ENCODE assay signal across 8 mouse cellular contexts in genomic region chr16:45407645-45408400, GRCm38 (mm10). TPM values are rescaled to one million over a fixed set of nuclear protein-coding genes. Genes with fewer than 3 reads are reported as not detected.
DNase-seq lines count a peak whose midpoint lies in the region; ATAC-seq and TF ChIP-seq lines count a peak whose summit lies in the region.

No protein-coding gene starts in this region.

- peak; percentile 70 for DNase-seq in heart, adult 11 months
- no peak for DNase-seq in heart, postnatal 25 days (ENCODE audit: low spot score)
- DNase-seq in CD4-positive helper T cell, adult 2 months (ENCODE audit: low read depth, low spot score) = peak; percentile 22
- DNase-seq in heart, postnatal 0 days (ENCODE audit: low spot score) = no peak
- no peak for DNase-seq in midbrain, embryonic 10.5 days (ENCODE audit: low spot score)
- no peak for DNase-seq in embryo, embryonic 11 days
- no peak for DNase-seq in frontal cortex, postnatal 14 days (ENCODE audit: low spot score in 2 of 2)
- no peak for DNase-seq in frontal cortex, adult 2 months (ENCODE audit: extremely low spot score in 1 of 2, low spot score in 1 of 2)

- peak overlapping the region; percentile 55 for H3K4me3 ChIP-seq in heart, postnatal 0 days (ENCODE audit: low read depth, low read length)
- H3K4me3 ChIP-seq in midbrain, embryonic 10.5 days = peak overlapping the region; percentile 66

- TF ChIP-seq CTCF in heart, postnatal 0 days (IDR thresholded peaks at IDR 0.05; ENCODE audit: low read depth) = no peak

- H3K36me3 ChIP-seq in heart, postnatal 0 days (replicated peaks; ENCODE audit: control insufficient read depth, insufficient read depth, low read length) = no peaks in the 10 kb centered on the region
- no peaks in the 10 kb centered on the region for H3K36me3 ChIP-seq in midbrain, embryonic 10.5 days

- no peaks in the 10 kb centered on the region for H3K27me3 ChIP-seq in heart, postnatal 0 days (ENCODE audit: control insufficient read depth, insufficient read depth, low read length)
- 0 out of 2 replicates have a peak, but pooled peaks cover 6% of the 10 kb centered on the region for H3K27me3 ChIP-seq in midbrain, embryonic 10.5 days (ENCODE audit: low read depth, poor library complexity, severe bottlenecking)

- TF ChIP-seq EP300 in heart, postnatal 0 days (IDR thresholded peaks at IDR 0.05; ENCODE audit: low read depth) = no peak

- peak overlapping the region; percentile 68 for H3K27ac ChIP-seq in heart, postnatal 0 days (ENCODE audit: low read depth)
- H3K27ac ChIP-seq in midbrain, embryonic 10.5 days (replicated peaks) = peak overlapping the region; percentile 83

- H3K9me3 ChIP-seq in heart, postnatal 0 days (replicated peaks; ENCODE audit: control insufficient read depth, low read length) = no peaks in the 10 kb centered on the region
- no peaks in the 10 kb centered on the region for H3K9me3 ChIP-seq in midbrain, embryonic 10.5 days (replicated peaks)

- H3K4me1 ChIP-seq in heart, postnatal 0 days (ENCODE audit: control insufficient read depth, insufficient read depth) = no peaks in the 10 kb centered on the region
- H3K4me1 ChIP-seq in midbrain, embryonic 10.5 days = peaks cover 11% of the 10 kb centered on the region

- intact Hi-C loops in heart, postnatal 25 days (cut with DNase I) = loop anchor here (5.0 kb wide), 1 partner anchor 41 kb away; no protein-coding TSS in a partner anchor

- no peak for ATAC-seq in heart, postnatal 0 days (ENCODE audit: insufficient read depth, low read depth)

- H3K4me2 ChIP-seq in heart, postnatal 0 days (ENCODE audit: low read depth, low read length) = peak overlapping the region; percentile 66

- 35% methylated on average over 9 of the region's 9 CpGs for WGBS in heart, postnatal 0 days
- 41% methylated on average over 9 of the region's 9 CpGs for WGBS in midbrain, embryonic 10.5 days

- H3K9ac ChIP-seq in heart, postnatal 0 days (replicated peaks; ENCODE audit: low read depth, low read length) = peak overlapping the region; percentile 61

RNA-seq across cellular contexts. Expression of gene Cd200, which starts 1.0 kb away (rescaled TPM):
- total RNA-seq in heart, postnatal 25 days (2021) = 10 to 100 TPM; 60.5 to 61.8 TPM
- 18.0 and 31.0 TPM in 2 replicates for total RNA-seq in heart, postnatal 0 days (2014; rRNA removed; ENCODE audit: low replicate concordance)
- polyA plus RNA-seq in heart, postnatal 0 days (2015; fragmentation: Nextera tagmentation; extraction: Ambion mirVana) = 67.7 TPM in 2 replicates
- polyA plus RNA-seq in midbrain, embryonic 10.5 days (2016; fragmentation: Nextera tagmentation; extraction: Ambion mirVana) = 16.5 and 30.8 TPM in 2 replicates
- 95.4 and 112 TPM in 2 replicates for polyA plus RNA-seq in frontal cortex, adult 2 months (2012; rRNA removed)

Comparison
In these comparisons a context has a peak if more than half of its experiments do, and no peak if none do; other contexts are left out.
1. DNase-seq: peak in heart, adult 11 months (single experiment) and CD4-positive helper T cell, adult 2 months (single experiment); none in heart, postnatal 25 days (single experiment), heart, postnatal 0 days (single experiment), midbrain, embryonic 10.5 days (single experiment), embryo, embryonic 11 days (single experiment), frontal cortex, postnatal 14 days (0 of 2) and frontal cortex, adult 2 months (0 of 2).